Mouse (Mus musculus) bone marrow macrophage, adult 2 months (primary cell): ENCODE data around the gene Smtnl2.

Source experiments
- CTCF ChIP-seq: IDR thresholded peaks from 2 replicates; pipeline ENCODE4 v1.5.1; 2012; ENCODE audit warnings: low read depth, mild to moderate bottlenecking, low read length, moderate library complexity
- POLR2A ChIP-seq: IDR thresholded peaks from 2 replicates; pipeline ENCODE4 v1.6.1; 2012; ENCODE audit warnings: mild to moderate bottlenecking, low read depth, low read length, borderline replicate concordance

DNA sequence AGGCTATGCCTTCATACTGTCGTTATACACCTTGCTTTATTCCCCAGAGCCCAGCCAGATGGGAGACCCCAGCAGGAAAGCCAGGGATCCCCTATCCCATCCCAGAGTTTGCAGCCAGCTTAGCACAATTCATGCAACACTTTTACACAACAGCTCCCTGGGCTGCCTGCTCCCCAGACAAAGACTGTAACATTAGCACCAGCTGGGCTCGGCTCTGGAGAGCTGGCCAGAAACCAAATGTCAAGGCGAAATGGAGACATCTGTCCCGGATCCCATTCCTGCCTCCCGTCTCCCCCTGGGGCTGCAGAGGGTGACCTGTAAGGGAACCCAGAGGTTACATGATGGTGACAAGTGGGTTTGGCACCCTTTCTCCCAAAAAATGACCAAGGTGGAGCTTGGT is 17.8 kb downstream of the Smtnl2 start:
- TF ChIP-seq CTCF (no peak), POLR2A (no peak)
